Mouse (Mus musculus) limb, embryonic 15.5 days (tissue): ENCODE results near the gene Myo1b. TPM values are rescaled to one million over a fixed set of nuclear protein-coding genes. Genes with fewer than 3 reads are reported as not detected.
A peak's percentile ranks its signal among the peaks of the same experiment; 100 is the strongest.

ENCODE experiments used
- ATAC-seq: fragments of 200-750 bp; cut with Nextera tagmentation; 2 replicates; pipeline ENCODE4 v1.8.0; 2017; ENCODE audit warnings: low read depth, moderate TSS enrichment; ENCODE audit not compliant: insufficient number of reproducible peaks, low FRiP score, low TSS enrichment
- H3K27ac ChIP-seq: fragments of 300-500 bp; sonication (generic); 2 replicates; pipeline ENCODE4 v1.5.1; 2015; ENCODE audit warnings: moderate library complexity, mild to moderate bottlenecking, inconsistent platforms
- H3K27me3 ChIP-seq: fragments of 300-500 bp; sonication (generic); 2 replicates; pipeline ENCODE4 v1.6.1; 2015; ENCODE audit warnings: inconsistent platforms
- H3K36me3 ChIP-seq: fragments of 300-500 bp; sonication (generic); 2 replicates; pipeline ENCODE4 v1.6.1; 2015; ENCODE audit warnings: inconsistent platforms
- H3K4me1 ChIP-seq: fragments of 300-500 bp; sonication (generic); 2 replicates; pipeline ENCODE4 v1.6.1; 2015; ENCODE audit warnings: inconsistent platforms
- H3K4me2 ChIP-seq: fragments of 300-500 bp; sonication (generic); 2 replicates; pipeline ENCODE4 v1.6.1; 2015; ENCODE audit warnings: mild to moderate bottlenecking, inconsistent platforms
- H3K4me3 ChIP-seq: fragments of 300-500 bp; sonication (generic); 2 replicates; pipeline ENCODE4 v1.5.1; 2015; ENCODE audit warnings: mild to moderate bottlenecking, inconsistent platforms
- H3K9ac ChIP-seq: fragments of 300-500 bp; sonication (generic); 2 replicates; pipeline ENCODE4 v1.6.1; 2015; ENCODE audit warnings: inconsistent platforms
- H3K9me3 ChIP-seq: fragments of 300-500 bp; sonication (generic); 2 replicates; pipeline ENCODE4 v1.6.1; 2016; ENCODE audit warnings: inconsistent platforms
- WGBS: fragments of 180-500 bp; shearing (Covaris S2); methylation state at CpG from one replicate; pipeline ENCODE4 v1.1.7; 2015; 5-methylcytosine and 5-hydroxymethylcytosine counted together
- polyA plus RNA-seq: library from polyadenylated mRNA; unstranded; fragments of >200 nt; fragmentation: Nextera tagmentation; extraction: Ambion mirVana; gene quantifications from 2 replicates; pipeline ENCODE4 v1.2.1, GENCODE M21; 2015

Gene Myo1b
- polyA plus RNA-seq, 1 experiment from 2014 or later, result 88.9 TPM

GRCm38 (mm10) chr1:51739252-51739852 is 176.5 kb downstream of the Myo1b start:
- H3K4me1 ChIP-seq, result no peaks in the 10 kb centered on the region
- H3K4me3 ChIP-seq, result no peak overlapping the region
- 73% methylated on average over 5 of the region's 5 CpGs for WGBS
- H3K9ac ChIP-seq, result no peak overlapping the region
- no peak overlapping the region for H3K4me2 ChIP-seq
- no peaks in the 10 kb centered on the region for H3K9me3 ChIP-seq
- ATAC-seq, result no peak
- no peaks in the 10 kb centered on the region for H3K27me3 ChIP-seq
- H3K36me3 ChIP-seq, result 0 out of 2 replicates have a peak, but pooled peaks cover 4% of the 10 kb centered on the region
- no peak overlapping the region for H3K27ac ChIP-seq

- no peaks in the 10 kb centered on the region for H3K4me1 ChIP-seq
- 60% methylated on average over 2 of the region's 2 CpGs for WGBS
- no peak overlapping the region for H3K9ac ChIP-seq
- no peaks in the 10 kb centered on the region for H3K27me3 ChIP-seq
- H3K4me3 ChIP-seq, result no peak overlapping the region
- no peak for ATAC-seq
- no peaks in the 10 kb centered on the region for H3K36me3 ChIP-seq
- H3K9me3 ChIP-seq, result no peaks in the 10 kb centered on the region
- no peak overlapping the region for H3K4me2 ChIP-seq
- H3K27ac ChIP-seq, result no peak overlapping the region
Observed at GRCm38 (mm10) chr1:51736822-51737221, 179.0 kb downstream of the Myo1b start.

GRCm38 (mm10) chr1:51734721-51735120 is 181.2 kb downstream of the Myo1b start:
- ATAC-seq, result no peak
- H3K27ac ChIP-seq, result no peak overlapping the region
- no peak overlapping the region for H3K4me3 ChIP-seq
- H3K27me3 ChIP-seq, result no peaks in the 10 kb centered on the region
- H3K36me3 ChIP-seq, result no peaks in the 10 kb centered on the region
- no peak overlapping the region for H3K9ac ChIP-seq
- no peaks in the 10 kb centered on the region for H3K9me3 ChIP-seq
- H3K4me2 ChIP-seq, result no peak overlapping the region
- 85% methylated on average over 6 of the region's 6 CpGs for WGBS
- no peaks in the 10 kb centered on the region for H3K4me1 ChIP-seq

- H3K27me3 ChIP-seq, result no peaks in the 10 kb centered on the region
- no peaks in the 10 kb centered on the region for H3K36me3 ChIP-seq
- H3K9ac ChIP-seq, result no peak overlapping the region
- no peaks in the 10 kb centered on the region for H3K9me3 ChIP-seq
- H3K4me2 ChIP-seq, result no peak overlapping the region
- no peak for ATAC-seq
- no peak overlapping the region for H3K27ac ChIP-seq
- no peaks in the 10 kb centered on the region for H3K4me1 ChIP-seq
- H3K4me3 ChIP-seq, result no peak overlapping the region
- 74% methylated on average over 1 of the region's 1 CpGs for WGBS
Observed at GRCm38 (mm10) chr1:51729407-51729806, 186.5 kb downstream of the Myo1b start.

- H3K36me3 ChIP-seq, result no peaks in the 10 kb centered on the region
- H3K4me3 ChIP-seq, result no peak overlapping the region
- no peak overlapping the region for H3K4me2 ChIP-seq
- no peaks in the 10 kb centered on the region for H3K27me3 ChIP-seq
- H3K27ac ChIP-seq, result no peak overlapping the region
- H3K4me1 ChIP-seq, result no peaks in the 10 kb centered on the region
- no peak for ATAC-seq
- no peak overlapping the region for H3K9ac ChIP-seq
- WGBS, result 81% methylated on average over 4 of the region's 4 CpGs
- no peaks in the 10 kb centered on the region for H3K9me3 ChIP-seq
Observed at GRCm38 (mm10) chr1:51728816-51729215, 187.1 kb downstream of the Myo1b start.

- no peak overlapping the region for H3K4me3 ChIP-seq
- no peaks in the 10 kb centered on the region for H3K36me3 ChIP-seq
- no peaks in the 10 kb centered on the region for H3K27me3 ChIP-seq
- WGBS, result 33% methylated on average over 9 of the region's 9 CpGs
- H3K9me3 ChIP-seq, result no peaks in the 10 kb centered on the region
- peaks cover 5% of the 10 kb centered on the region for H3K4me1 ChIP-seq
- H3K4me2 ChIP-seq, result peak overlapping the region; percentile 19; the same call in 1 of the 2 replicates
- no peak overlapping the region for H3K9ac ChIP-seq
- ATAC-seq, result no peak
- no peak overlapping the region for H3K27ac ChIP-seq
Observed at GRCm38 (mm10) chr1:51719897-51720673, 195.8 kb downstream of the Myo1b start.

- Histone ChIP-seq H3K9me3 (no peaks in the 10 kb centered on the region), H3K4me2 (no peak overlapping the region), H3K4me3 (no peak overlapping the region), H3K36me3 (no peaks in the 10 kb centered on the region), H3K27ac (no peak overlapping the region), H3K4me1 (peaks cover 7% of the 10 kb centered on the region; the same call in 1 of the 2 replicates), H3K9ac (no peak overlapping the region), H3K27me3 (no peaks in the 10 kb centered on the region)
- WGBS, result 78% methylated on average over 2 of the region's 2 CpGs
- no peak for ATAC-seq
Observed at GRCm38 (mm10) chr1:51710831-51711230, 205.0 kb downstream of the Myo1b start.

- H3K4me2 ChIP-seq, result no peak overlapping the region
- peaks cover 8% of the 10 kb centered on the region; the same call in 1 of the 2 replicates for H3K4me1 ChIP-seq
- no peak overlapping the region for H3K9ac ChIP-seq
- 0 out of 2 replicates have a peak, but pooled peaks have one; percentile 55 for ATAC-seq
- H3K4me3 ChIP-seq, result no peak overlapping the region
- 35% methylated on average over 3 of the region's 3 CpGs for WGBS
- H3K9me3 ChIP-seq, result no peaks in the 10 kb centered on the region
- peak overlapping the region; percentile 67 for H3K27ac ChIP-seq
- no peaks in the 10 kb centered on the region for H3K36me3 ChIP-seq
- H3K27me3 ChIP-seq, result no peaks in the 10 kb centered on the region
Observed at GRCm38 (mm10) chr1:51706106-51706505, 209.8 kb downstream of the Myo1b start.

- ATAC-seq, result no peak
- H3K4me2 ChIP-seq, result no peak overlapping the region
- peaks cover 8% of the 10 kb centered on the region; the same call in 1 of the 2 replicates for H3K4me1 ChIP-seq
- no peaks in the 10 kb centered on the region for H3K36me3 ChIP-seq
- no peaks in the 10 kb centered on the region for H3K27me3 ChIP-seq
- no peaks in the 10 kb centered on the region for H3K9me3 ChIP-seq
- no peak overlapping the region for H3K4me3 ChIP-seq
- no peak overlapping the region for H3K9ac ChIP-seq
- WGBS, result 79% methylated on average over 4 of the region's 4 CpGs
- no peak overlapping the region for H3K27ac ChIP-seq
Observed at GRCm38 (mm10) chr1:51704610-51705009, 211.3 kb downstream of the Myo1b start.

Other genes with a start within 250 kb of the Myo1b start
- 0.77 and 0.81 TPM in 2 replicates for gene Stat4, start 71.1 kb upstream of the Myo1b start, polyA plus RNA-seq
- gene Stat1, start 203.4 kb upstream of the Myo1b start, polyA plus RNA-seq, result 22.5 and 23.1 TPM in 2 replicates